Mouse (Mus musculus) heart, embryonic 15.5 days (tissue): ENCODE measurements around the gene Frmd4a. TPM values are rescaled to one million over a fixed set of nuclear protein-coding genes. Genes with fewer than 3 reads are reported as not detected.

Experiments
- ATAC-seq: fragments of 200-750 bp; cut with Nextera tagmentation; replicated peaks from 2 replicates; pipeline ENCODE4 v1.8.0; 2017; ENCODE audit warnings: low read depth, moderate TSS enrichment; ENCODE audit not compliant: insufficient number of reproducible peaks, insufficient read depth, low FRiP score
- H3K27ac ChIP-seq: fragments of 300-500 bp; sonication (generic); 2 replicates; pipeline ENCODE4 v1.5.1; 2015; ENCODE audit warnings: mild to moderate bottlenecking, inconsistent platforms
- H3K27me3 ChIP-seq: fragments of 300-500 bp; sonication (generic); 2 replicates; pipeline ENCODE4 v1.6.1; 2015; ENCODE audit warnings: inconsistent platforms
- H3K36me3 ChIP-seq: fragments of 300-500 bp; sonication (generic); 2 replicates; pipeline ENCODE4 v1.6.1; 2015; ENCODE audit warnings: mild to moderate bottlenecking, inconsistent platforms
- H3K4me1 ChIP-seq: fragments of 300-500 bp; sonication (generic); replicated peaks from 2 replicates; pipeline ENCODE4 v1.6.1; 2015; ENCODE audit warnings: inconsistent platforms
- H3K4me2 ChIP-seq: fragments of 300-500 bp; sonication (generic); 2 replicates; pipeline ENCODE4 v1.6.1; 2015; ENCODE audit warnings: inconsistent platforms, mild to moderate bottlenecking, moderate library complexity
- H3K4me3 ChIP-seq: fragments of 300-500 bp; sonication (generic); 2 replicates; pipeline ENCODE4 v1.5.1; 2015; ENCODE audit warnings: mild to moderate bottlenecking, inconsistent platforms
- H3K9ac ChIP-seq: fragments of 300-500 bp; sonication (generic); 2 replicates; pipeline ENCODE4 v1.6.1; 2015; ENCODE audit warnings: mild to moderate bottlenecking, inconsistent platforms
- H3K9me3 ChIP-seq: fragments of 300-500 bp; sonication (generic); replicated peaks from 2 replicates; pipeline ENCODE4 v1.6.1; 2016; ENCODE audit warnings: inconsistent platforms
- WGBS: fragments of 180-500 bp; shearing (Covaris S2); methylation state at CpG from one replicate; pipeline ENCODE4 v1.1.7; 2015; ENCODE audit warnings: mixed read lengths; 5-methylcytosine and 5-hydroxymethylcytosine counted together
- polyA plus RNA-seq: library from polyadenylated mRNA; unstranded; fragments of >200 nt; fragmentation: Nextera tagmentation; extraction: Ambion mirVana; gene quantifications from 2 replicates; pipeline ENCODE4 v1.2.1, GENCODE M21; 2015

Frmd4a gene
- polyA plus RNA-seq, 1 experiment from 2014 or later: 15.6 TPM

DNA sequence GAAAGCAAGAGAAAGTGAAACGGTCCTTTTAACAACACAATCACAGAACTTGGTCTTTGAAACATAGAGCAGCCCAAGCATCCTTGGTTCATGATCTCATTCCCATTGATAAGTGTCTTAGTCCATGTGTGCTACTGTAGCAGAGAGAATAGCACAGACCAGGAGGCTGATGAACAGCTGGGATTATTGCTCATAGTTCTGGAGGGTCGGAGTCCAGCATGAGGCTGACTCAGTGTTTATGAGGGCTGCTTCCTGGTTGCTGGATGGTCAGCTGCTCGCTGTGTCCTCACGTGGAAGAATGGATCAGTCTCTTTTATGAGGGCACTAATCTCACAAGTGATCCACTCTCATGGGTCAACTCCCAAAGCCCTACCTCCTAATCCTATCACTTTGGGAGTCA lies 347.4 kb downstream of the Frmd4a start:
- no peak for ATAC-seq
- 87% methylated on average over 4 of the region's 4 CpGs for WGBS

DNA sequence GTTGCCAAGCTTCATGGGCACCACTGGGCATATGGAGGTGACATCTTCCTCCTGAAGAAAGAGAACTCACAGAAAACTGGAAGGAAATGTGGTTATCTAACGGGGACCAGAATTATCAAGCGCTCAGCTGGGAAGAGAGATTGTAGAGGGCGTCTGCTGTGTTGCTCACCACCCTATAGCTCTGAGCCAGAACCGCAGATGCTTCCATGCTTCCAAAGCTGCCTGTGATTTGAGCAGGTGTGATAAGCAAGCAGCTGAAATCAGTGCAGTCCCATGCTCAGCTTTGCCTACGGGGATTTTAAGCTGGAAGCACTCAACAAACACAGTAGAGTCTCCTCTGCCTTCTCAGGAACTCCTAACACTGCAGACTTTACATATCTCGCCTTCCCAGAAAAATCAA lies 351.0 kb downstream of the Frmd4a start:
- H3K27ac ChIP-seq: no peak overlapping the region
- no peaks in the 10 kb centered on the region for H3K9me3 ChIP-seq
- no peak for ATAC-seq
- H3K4me2 ChIP-seq: no peak overlapping the region
- H3K4me3 ChIP-seq: no peak overlapping the region
- no peaks in the 10 kb centered on the region for H3K36me3 ChIP-seq
- WGBS: 49% methylated on average over 6 of the region's 6 CpGs
- no peaks in the 10 kb centered on the region for H3K27me3 ChIP-seq
- no peak overlapping the region for H3K9ac ChIP-seq
- no peaks in the 10 kb centered on the region for H3K4me1 ChIP-seq

More for the DNA sequence above, 347.4 kb downstream of the Frmd4a start:
- Histone ChIP-seq H3K9me3 (no peaks in the 10 kb centered on the region), H3K36me3 (no peaks in the 10 kb centered on the region), H3K4me1 (no peaks in the 10 kb centered on the region), H3K9ac (no peak overlapping the region), H3K27me3 (no peaks in the 10 kb centered on the region), H3K4me2 (no peak overlapping the region), H3K4me3 (no peak overlapping the region), H3K27ac (no peak overlapping the region)

DNA sequence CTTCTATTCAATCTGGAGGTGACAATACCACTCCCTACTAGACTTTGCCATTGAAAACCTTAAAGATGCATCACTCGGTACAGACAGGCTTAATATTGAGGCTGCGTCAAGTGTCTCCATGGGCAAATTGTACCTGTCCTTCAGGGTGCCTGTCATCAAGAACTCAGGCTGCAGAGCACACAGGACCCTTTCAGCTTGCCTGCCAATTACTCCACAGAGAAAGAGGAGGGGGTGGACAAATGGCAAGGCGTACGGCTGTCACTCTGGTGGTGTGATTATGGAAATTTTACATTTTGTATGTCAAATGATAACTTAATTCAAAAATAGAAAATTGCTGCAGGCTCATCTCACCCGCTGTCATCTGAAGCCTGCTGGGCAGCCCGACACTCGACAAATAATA lies 353.0 kb downstream of the Frmd4a start:
- WGBS: 84% methylated on average over 7 of the region's 7 CpGs

DNA sequence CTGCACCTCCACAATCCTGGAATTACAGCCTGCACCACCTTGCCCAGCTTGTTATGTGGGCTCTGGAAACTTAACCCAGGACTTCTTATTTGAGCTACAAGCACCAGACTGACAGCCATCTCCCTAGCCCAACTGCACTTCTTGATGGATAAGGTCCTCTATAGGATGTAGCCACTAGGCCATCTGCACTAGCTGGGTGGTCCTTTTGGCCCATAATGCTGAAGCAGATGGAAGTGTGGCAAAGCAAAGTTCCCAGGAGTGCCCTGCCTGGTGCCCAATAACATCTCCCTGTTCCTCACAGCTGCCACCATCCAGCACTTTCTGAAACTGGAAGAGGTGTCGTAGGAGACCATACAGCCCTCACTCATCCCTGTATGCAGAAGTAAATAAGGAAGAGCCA lies 353.8 kb downstream of the Frmd4a start:
- Histone ChIP-seq H3K4me1 (no peaks in the 10 kb centered on the region), H3K27ac (no peak overlapping the region), H3K9ac (no peak overlapping the region), H3K4me2 (no peak overlapping the region), H3K9me3 (no peaks in the 10 kb centered on the region), H3K4me3 (no peak overlapping the region), H3K36me3 (no peaks in the 10 kb centered on the region), H3K27me3 (no peaks in the 10 kb centered on the region)
- no peak for ATAC-seq
- 98% methylated on average over 1 of the region's 1 CpGs for WGBS

More for the DNA sequence above, 353.0 kb downstream of the Frmd4a start:
- no peaks in the 10 kb centered on the region for H3K27me3 ChIP-seq
- H3K4me1 ChIP-seq: no peaks in the 10 kb centered on the region
- no peaks in the 10 kb centered on the region for H3K36me3 ChIP-seq
- ATAC-seq: no peak
- no peak overlapping the region for H3K4me3 ChIP-seq
- no peak overlapping the region for H3K27ac ChIP-seq
- H3K9ac ChIP-seq: no peak overlapping the region
- H3K4me2 ChIP-seq: no peak overlapping the region
- H3K9me3 ChIP-seq: no peaks in the 10 kb centered on the region

DNA sequence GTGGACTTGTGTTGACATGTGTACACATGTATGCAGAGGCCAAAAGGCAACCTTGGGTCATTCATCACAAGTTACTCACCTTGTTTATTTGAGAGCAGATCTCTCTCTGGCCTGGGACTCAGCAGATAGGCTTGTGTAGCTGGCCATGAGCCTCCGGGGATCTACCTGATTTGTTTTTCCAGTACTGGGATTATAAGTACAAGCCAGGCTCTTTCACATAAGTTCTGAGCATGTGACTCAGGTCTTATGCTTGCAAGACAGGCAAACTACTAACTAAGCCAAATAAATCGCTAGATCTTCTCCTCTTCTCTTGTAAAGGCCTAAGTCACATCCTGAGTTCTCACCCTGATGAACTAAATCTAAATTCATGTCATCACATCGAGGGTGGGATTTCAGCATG lies 361.3 kb downstream of the Frmd4a start:
- no peaks in the 10 kb centered on the region for H3K4me1 ChIP-seq
- no peak overlapping the region for H3K9ac ChIP-seq
- no peaks in the 10 kb centered on the region for H3K9me3 ChIP-seq
- WGBS: 77% methylated on average over 3 of the region's 3 CpGs
- no peaks in the 10 kb centered on the region for H3K27me3 ChIP-seq
- no peak overlapping the region for H3K4me3 ChIP-seq
- no peak overlapping the region for H3K4me2 ChIP-seq
- H3K36me3 ChIP-seq: no peaks in the 10 kb centered on the region
- ATAC-seq: no peak
- H3K27ac ChIP-seq: no peak overlapping the region

- no peak for ATAC-seq
- no peaks in the 10 kb centered on the region for H3K27me3 ChIP-seq
- no peaks in the 10 kb centered on the region for H3K9me3 ChIP-seq
- 81% methylated on average over 6 of the region's 6 CpGs for WGBS
- H3K4me3 ChIP-seq: no peak overlapping the region
- H3K36me3 ChIP-seq: no peaks in the 10 kb centered on the region
- no peak overlapping the region for H3K27ac ChIP-seq
- no peak overlapping the region for H3K4me2 ChIP-seq
- H3K9ac ChIP-seq: no peak overlapping the region
- H3K4me1 ChIP-seq: no peaks in the 10 kb centered on the region
Measured at GRCm38 (mm10) chr2:4380435-4380834, 362.9 kb downstream of the Frmd4a start.

GRCm38 (mm10) chr2:4380926-4381325 lies 363.4 kb downstream of the Frmd4a start:
- Histone ChIP-seq H3K36me3 (no peaks in the 10 kb centered on the region), H3K9me3 (no peaks in the 10 kb centered on the region), H3K9ac (no peak overlapping the region), H3K4me3 (no peak overlapping the region), H3K4me2 (no peak overlapping the region), H3K27me3 (no peaks in the 10 kb centered on the region), H3K4me1 (no peaks in the 10 kb centered on the region), H3K27ac (no peak overlapping the region)
- WGBS: 82% methylated on average over 5 of the region's 5 CpGs
- ATAC-seq: no peak

GRCm38 (mm10) chr2:4386468-4386867 lies 369.0 kb downstream of the Frmd4a start:
- H3K4me2 ChIP-seq: no peak overlapping the region
- H3K9ac ChIP-seq: no peak overlapping the region
- WGBS: 44% methylated on average over 6 of the region's 6 CpGs
- H3K36me3 ChIP-seq: no peaks in the 10 kb centered on the region
- H3K9me3 ChIP-seq: no peaks in the 10 kb centered on the region
- 0 out of 2 replicates have a peak, but pooled peaks cover 2% of the 10 kb centered on the region for H3K4me1 ChIP-seq
- no peak for ATAC-seq
- H3K27ac ChIP-seq: no peak overlapping the region
- H3K27me3 ChIP-seq: no peaks in the 10 kb centered on the region
- H3K4me3 ChIP-seq: no peak overlapping the region

DNA sequence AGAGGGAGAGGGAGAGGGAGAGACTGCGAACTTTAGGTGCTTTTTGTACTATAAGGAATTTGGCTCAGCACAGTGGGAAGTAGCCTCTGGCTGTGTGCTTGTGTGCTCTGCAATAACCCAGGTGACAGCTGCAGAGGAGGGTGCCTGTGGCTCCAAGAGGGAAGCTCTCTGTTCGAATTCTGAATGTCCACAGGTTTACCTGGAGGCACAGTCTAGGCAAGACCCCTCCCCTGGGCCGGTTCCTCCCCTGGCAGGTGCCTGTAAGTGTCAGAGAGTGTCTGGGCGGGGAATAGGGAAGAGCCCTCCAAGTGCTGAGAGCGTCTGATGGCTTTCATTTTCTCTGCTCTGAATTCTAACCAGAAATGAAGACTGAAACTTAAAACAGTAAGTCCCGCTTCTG lies 371.8 kb downstream of the Frmd4a start:
- H3K4me3 ChIP-seq: peak overlapping the region; percentile 37
- H3K27ac ChIP-seq: no peak overlapping the region
- H3K4me2 ChIP-seq: peak overlapping the region; percentile 62
- ATAC-seq: no peak; the same call in 1 of the 2 replicates
- no peaks in the 10 kb centered on the region for H3K27me3 ChIP-seq
- H3K9ac ChIP-seq: peak overlapping the region; percentile 40; the same call in 1 of the 2 replicates
- no peaks in the 10 kb centered on the region for H3K9me3 ChIP-seq
- WGBS: 27% methylated on average over 6 of the region's 6 CpGs
- H3K4me1 ChIP-seq: peaks cover 7% of the 10 kb centered on the region
- H3K36me3 ChIP-seq: no peaks in the 10 kb centered on the region

DNA sequence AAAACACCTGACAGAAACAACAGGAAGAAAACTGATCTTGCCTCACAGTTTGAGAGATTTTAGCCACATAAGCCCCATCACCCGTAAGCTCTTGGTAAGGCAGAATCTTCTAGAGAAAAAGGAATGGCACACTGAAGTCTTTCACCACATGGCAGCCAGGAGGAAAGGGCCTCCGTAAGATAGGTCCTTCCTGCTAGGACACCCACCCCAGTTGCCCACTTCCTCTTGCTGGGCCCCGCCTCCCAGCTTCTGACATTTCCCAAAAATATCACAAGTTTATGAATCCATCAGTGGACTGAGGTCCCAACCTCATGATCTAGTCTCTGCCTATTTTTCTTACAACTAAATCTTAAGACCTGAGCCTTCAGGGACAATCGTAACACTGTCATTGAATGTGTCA lies 373.6 kb downstream of the Frmd4a start:
- H3K27me3 ChIP-seq: no peaks in the 10 kb centered on the region
- H3K4me3 ChIP-seq: no peak overlapping the region
- H3K36me3 ChIP-seq: no peaks in the 10 kb centered on the region
- H3K27ac ChIP-seq: peak overlapping the region; percentile 46
- H3K9me3 ChIP-seq: no peaks in the 10 kb centered on the region
- no peak overlapping the region for H3K9ac ChIP-seq
- H3K4me1 ChIP-seq: peaks cover 7% of the 10 kb centered on the region
- H3K4me2 ChIP-seq: no peak overlapping the region
- ATAC-seq: no peak
- WGBS: 78% methylated on average over 4 of the region's 4 CpGs

GRCm38 (mm10) chr2:4391678-4392085 lies 374.2 kb downstream of the Frmd4a start:
- Histone ChIP-seq H3K27ac (peak overlapping the region; percentile 46), H3K9me3 (no peaks in the 10 kb centered on the region), H3K9ac (no peak overlapping the region), H3K36me3 (no peaks in the 10 kb centered on the region), H3K4me3 (peak overlapping the region; percentile 6), H3K27me3 (no peaks in the 10 kb centered on the region), H3K4me1 (peaks cover 5% of the 10 kb centered on the region), H3K4me2 (peak overlapping the region; percentile 44)
- 22% methylated on average over 7 of the region's 7 CpGs for WGBS
- no peak; the same call in 1 of the 2 replicates for ATAC-seq

- Histone ChIP-seq H3K27me3 (no peaks in the 10 kb centered on the region), H3K27ac (no peak overlapping the region), H3K9ac (no peak overlapping the region), H3K4me1 (peaks cover 5% of the 10 kb centered on the region), H3K9me3 (no peaks in the 10 kb centered on the region), H3K36me3 (no peaks in the 10 kb centered on the region), H3K4me3 (no peak overlapping the region), H3K4me2 (no peak overlapping the region)
- no peak for ATAC-seq
- WGBS: 91% methylated on average over 4 of the region's 4 CpGs
Measured at GRCm38 (mm10) chr2:4393046-4393445, 375.5 kb downstream of the Frmd4a start.
